Mouse (Mus musculus) liver, postnatal 0 days (tissue): Measurements from ENCODE around the gene Cdc42bpa.

Experiments used
- CTCF ChIP-seq: sonication (generic); IDR thresholded peaks from 2 replicates; pipeline ENCODE4 v1.5.1; 2016; ENCODE audit warnings: antibody characterized with exemption, low read depth
- EP300 ChIP-seq: IDR thresholded peaks from 2 replicates; pipeline ENCODE4 v1.6.1; 2016; ENCODE audit warnings: antibody characterized with exemption, low read depth, mild to moderate bottlenecking

GRCm38 (mm10) chr1:179931247-179931646 lies 29.0 kb upstream of the Cdc42bpa start:
- TF ChIP-seq CTCF (no peak), EP300 (no peak)
